Mouse (Mus musculus) intestine, embryonic 15.5 days (tissue): ENCODE data around the gene Secisbp2l. TPM values are rescaled to one million over a fixed set of nuclear protein-coding genes. Genes with fewer than 3 reads are reported as not detected.

Source experiments
- ATAC-seq: fragments of 200-750 bp; cut with Nextera tagmentation; 2 replicates; pipeline ENCODE4 v1.8.0; 2017; ENCODE audit warnings: moderate TSS enrichment, moderate library complexity
- H3K27ac ChIP-seq: fragments of 300-500 bp; sonication (generic); 2 replicates; pipeline ENCODE4 v1.5.1; 2015; ENCODE audit warnings: mild to moderate bottlenecking, inconsistent platforms
- H3K27me3 ChIP-seq: fragments of 300-500 bp; sonication (generic); replicated peaks from 2 replicates; pipeline ENCODE4 v1.6.1; 2015; ENCODE audit warnings: inconsistent platforms
- H3K36me3 ChIP-seq: fragments of 300-500 bp; sonication (generic); 2 replicates; pipeline ENCODE4 v1.6.1; 2015; ENCODE audit warnings: inconsistent platforms
- H3K4me1 ChIP-seq: fragments of 300-500 bp; sonication (generic); replicated peaks from 2 replicates; pipeline ENCODE4 v1.6.1; 2015; ENCODE audit warnings: inconsistent platforms
- H3K4me2 ChIP-seq: fragments of 300-500 bp; sonication (generic); replicated peaks from 2 replicates; pipeline ENCODE4 v1.6.1; 2015; ENCODE audit warnings: mild to moderate bottlenecking, inconsistent platforms
- H3K4me3 ChIP-seq: fragments of 300-500 bp; sonication (generic); replicated peaks from 2 replicates; pipeline ENCODE4 v1.5.1; 2015; ENCODE audit warnings: inconsistent platforms
- H3K9ac ChIP-seq: fragments of 300-500 bp; sonication (generic); 2 replicates; pipeline ENCODE4 v1.6.1; 2015; ENCODE audit warnings: inconsistent platforms
- H3K9me3 ChIP-seq: fragments of 300-500 bp; sonication (generic); 2 replicates; pipeline ENCODE4 v1.6.1; 2016; ENCODE audit warnings: inconsistent platforms
- WGBS: fragments of 180-500 bp; shearing (Covaris S2); methylation state at CpG from one replicate; pipeline ENCODE4 v1.1.7; 2015; 5-methylcytosine and 5-hydroxymethylcytosine counted together
- polyA plus RNA-seq: library from polyadenylated mRNA; unstranded; fragments of >200 nt; fragmentation: Nextera tagmentation; extraction: Ambion mirVana; gene quantifications from 2 replicates; pipeline ENCODE4 v1.2.1, GENCODE M21; 2015

Gene Secisbp2l
- polyA plus RNA-seq, 1 experiment from 2014 or later = 14.0 TPM

DNA sequence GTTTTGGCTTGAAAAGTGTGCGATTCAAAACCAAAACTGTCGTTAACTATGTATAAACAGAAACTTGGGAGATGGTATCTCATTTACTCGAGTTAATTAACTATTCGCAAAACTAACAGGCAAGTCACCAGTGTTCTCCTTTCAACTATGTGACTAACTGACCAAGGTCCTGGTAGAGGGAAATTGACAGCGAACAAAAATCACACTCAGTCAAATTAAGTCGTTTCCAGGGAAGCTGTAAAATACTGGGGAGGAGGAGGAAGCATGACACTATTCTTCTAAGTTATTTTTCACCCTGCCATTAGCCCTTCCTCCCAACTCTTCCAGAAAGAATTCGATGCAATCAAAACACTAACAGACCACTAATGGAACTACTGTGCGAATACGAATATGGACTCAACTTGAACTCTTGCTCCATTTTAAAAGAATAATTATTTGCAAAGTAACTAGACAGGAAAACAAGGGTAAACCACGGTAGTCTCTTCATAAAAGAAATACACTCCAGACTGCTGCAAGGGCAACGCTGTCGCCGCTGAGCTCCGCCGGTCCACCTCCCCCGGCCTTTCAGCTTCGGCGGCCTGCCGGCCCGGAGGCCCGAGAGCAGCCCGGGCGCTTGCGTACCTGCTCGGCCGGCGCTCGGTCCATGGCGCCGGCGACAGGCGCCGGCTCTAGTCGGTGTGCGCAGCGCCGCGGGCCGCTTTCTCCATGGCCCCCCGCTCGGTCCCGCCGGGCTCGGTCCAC lies 522 bp downstream of the Secisbp2l start:
- Histone ChIP-seq H3K4me1 (0 out of 2 replicates have a peak, but pooled peaks cover 3% of the 10 kb centered on the region), H3K9ac (peak overlapping the region; percentile 81), H3K4me2 (peak overlapping the region; percentile 73), H3K4me3 (peak overlapping the region; percentile 76), H3K9me3 (no peaks in the 10 kb centered on the region), H3K27me3 (no peaks in the 10 kb centered on the region), H3K27ac (peak overlapping the region; percentile 74), H3K36me3 (no peaks in the 10 kb centered on the region)
- WGBS = 2% methylated on average over 44 of the region's 44 CpGs
- ATAC-seq = peak; percentile 32

DNA sequence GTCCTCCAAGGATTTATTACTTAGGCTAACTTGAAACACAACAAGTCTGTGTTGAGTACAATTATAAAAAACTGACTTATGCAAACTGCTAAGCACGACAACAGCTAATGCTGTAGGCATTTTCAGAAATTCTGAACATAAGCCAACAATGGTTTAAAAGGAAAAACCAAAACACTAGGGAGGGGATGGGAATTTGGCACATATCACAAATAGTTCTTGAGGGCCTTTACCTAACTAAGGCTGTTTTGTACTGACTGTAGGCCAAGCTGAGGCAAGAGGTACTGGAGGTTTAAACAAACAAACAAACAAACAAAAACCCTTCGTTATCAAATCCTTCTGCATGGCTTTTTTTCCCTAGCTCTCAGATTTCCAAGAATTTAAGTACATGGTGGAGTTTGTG lies 1.7 kb downstream of the Secisbp2l start:
- Histone ChIP-seq H3K4me1 (0 out of 2 replicates have a peak, but pooled peaks cover 3% of the 10 kb centered on the region), H3K4me3 (no peak overlapping the region), H3K4me2 (peak overlapping the region; percentile 73), H3K36me3 (no peaks in the 10 kb centered on the region), H3K27ac (no peak overlapping the region), H3K9ac (no peak overlapping the region), H3K9me3 (no peaks in the 10 kb centered on the region), H3K27me3 (no peaks in the 10 kb centered on the region)
- WGBS = 61% methylated on average over 2 of the region's 2 CpGs
- ATAC-seq = no peak

DNA sequence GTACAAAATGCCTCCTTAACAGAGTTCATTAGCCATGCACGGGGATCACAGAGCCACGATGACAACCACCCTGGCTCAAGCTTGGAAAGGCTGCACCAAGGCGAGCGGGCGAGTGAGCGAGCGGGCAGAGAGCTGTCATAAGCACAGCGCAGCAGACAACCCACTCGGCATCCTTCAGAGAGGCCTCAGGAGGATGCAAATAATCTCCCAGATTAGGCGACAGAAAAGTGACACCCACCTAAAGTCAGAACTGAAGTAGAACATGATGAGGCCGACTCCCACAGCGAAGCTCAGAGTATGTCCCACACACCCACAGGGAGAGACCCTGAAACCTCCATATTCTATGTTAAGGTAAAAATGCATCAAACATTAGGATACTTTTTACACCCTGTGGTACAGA lies 4.3 kb downstream of the Secisbp2l start:
- H3K4me1 ChIP-seq = 0 out of 2 replicates have a peak, but pooled peaks cover 3% of the 10 kb centered on the region
- no peak overlapping the region for H3K9ac ChIP-seq
- H3K36me3 ChIP-seq = no peaks in the 10 kb centered on the region
- H3K4me3 ChIP-seq = no peak overlapping the region
- no peak overlapping the region for H3K4me2 ChIP-seq
- no peak for ATAC-seq
- 91% methylated on average over 12 of the region's 12 CpGs for WGBS
- no peak overlapping the region for H3K27ac ChIP-seq
- H3K27me3 ChIP-seq = no peaks in the 10 kb centered on the region
- no peaks in the 10 kb centered on the region for H3K9me3 ChIP-seq

DNA sequence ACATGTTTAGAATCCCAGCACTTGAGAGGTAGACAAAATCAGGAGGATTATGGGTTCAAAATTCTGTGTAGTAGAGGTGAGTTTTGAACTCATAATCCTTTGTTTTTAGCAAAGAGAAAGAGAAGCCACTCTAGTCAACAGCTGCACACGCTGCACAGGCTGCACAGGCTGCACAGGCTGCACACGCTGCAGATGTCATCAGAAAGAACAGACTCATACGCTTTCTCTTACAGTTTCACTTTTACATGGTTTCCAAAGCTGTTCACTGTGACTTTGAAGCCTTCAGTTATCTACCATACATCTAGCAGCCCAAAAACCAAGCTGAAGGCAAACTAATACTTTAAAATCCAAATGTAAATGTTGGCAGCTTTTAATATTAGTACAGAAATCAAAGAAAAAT lies 5.7 kb downstream of the Secisbp2l start:
- Histone ChIP-seq H3K36me3 (no peaks in the 10 kb centered on the region), H3K4me3 (no peak overlapping the region), H3K4me1 (0 out of 2 replicates have a peak, but pooled peaks cover 3% of the 10 kb centered on the region), H3K9me3 (no peaks in the 10 kb centered on the region), H3K9ac (no peak overlapping the region), H3K4me2 (no peak overlapping the region), H3K27ac (no peak overlapping the region), H3K27me3 (no peaks in the 10 kb centered on the region)
- WGBS = 90% methylated on average over 3 of the region's 3 CpGs
- no peak for ATAC-seq

DNA sequence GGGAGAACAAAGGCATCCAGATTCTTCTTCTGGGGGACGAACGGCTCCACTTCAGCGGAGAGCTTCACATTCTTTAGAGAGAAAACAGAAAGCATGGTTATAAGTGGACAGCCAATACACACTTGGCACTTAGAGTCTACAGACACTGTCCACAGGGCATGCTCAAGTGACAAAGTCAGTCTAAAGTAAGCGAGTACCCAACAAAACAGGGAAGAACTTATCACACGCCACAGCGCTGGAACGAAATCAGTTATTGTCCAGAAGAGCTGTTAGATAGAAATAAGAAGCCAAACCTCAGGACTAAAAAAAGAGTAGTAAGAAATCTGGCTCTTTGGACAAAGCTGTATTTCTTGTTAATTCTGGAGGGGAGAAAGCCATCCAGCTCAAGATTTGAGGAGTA lies 7.0 kb downstream of the Secisbp2l start:
- Histone ChIP-seq H3K4me1 (0 out of 2 replicates have a peak, but pooled peaks cover 3% of the 10 kb centered on the region), H3K4me2 (no peak overlapping the region), H3K4me3 (no peak overlapping the region), H3K36me3 (no peaks in the 10 kb centered on the region), H3K27me3 (no peaks in the 10 kb centered on the region), H3K9me3 (no peaks in the 10 kb centered on the region), H3K27ac (no peak overlapping the region), H3K9ac (no peak overlapping the region)
- no peak for ATAC-seq
- WGBS = 94% methylated on average over 7 of the region's 7 CpGs

DNA sequence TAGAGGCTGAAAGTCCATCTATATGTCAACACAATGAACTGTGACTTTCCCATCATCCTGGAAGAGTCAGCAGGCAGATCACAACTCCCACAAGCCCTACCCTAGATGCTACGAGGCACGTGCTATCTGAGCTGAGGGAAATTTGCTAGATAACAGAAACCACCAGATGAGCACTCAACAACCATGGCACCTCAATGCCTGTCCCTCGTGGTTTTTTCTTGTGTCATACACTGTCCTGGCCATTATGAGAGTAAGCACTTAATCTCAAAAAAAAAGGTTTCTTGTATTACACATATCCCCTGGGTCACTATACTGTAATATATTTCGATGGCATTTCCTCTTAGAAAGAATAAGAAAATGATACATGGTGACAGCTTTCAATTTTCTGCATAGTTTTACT lies 7.8 kb downstream of the Secisbp2l start:
- Histone ChIP-seq H3K4me2 (no peak overlapping the region), H3K27me3 (no peaks in the 10 kb centered on the region), H3K9ac (no peak overlapping the region), H3K36me3 (0 out of 2 replicates have a peak, but pooled peaks cover 3% of the 10 kb centered on the region), H3K4me1 (no peaks in the 10 kb centered on the region), H3K9me3 (no peaks in the 10 kb centered on the region), H3K4me3 (no peak overlapping the region), H3K27ac (no peak overlapping the region)
- WGBS = 85% methylated on average over 4 of the region's 4 CpGs
- ATAC-seq = no peak

DNA sequence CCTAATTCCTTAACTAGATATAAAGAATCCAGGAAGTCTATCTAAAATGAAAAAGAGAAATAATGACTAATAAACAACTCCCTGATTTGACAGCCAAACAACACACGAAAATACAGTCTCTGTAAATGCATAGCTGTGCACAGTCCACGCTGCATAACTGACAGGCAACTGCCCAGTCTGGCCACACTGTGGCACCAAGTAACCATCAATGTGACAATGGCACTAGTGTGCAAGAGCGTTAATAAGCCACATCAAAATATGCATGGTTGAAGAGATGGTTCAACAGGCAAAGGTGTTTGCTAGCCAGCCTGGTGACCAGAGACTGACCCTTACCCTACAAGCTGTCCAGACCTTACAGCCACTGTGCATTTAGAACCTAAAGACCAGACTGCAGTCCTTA lies 17.6 kb downstream of the Secisbp2l start:
- Histone ChIP-seq H3K27me3 (no peaks in the 10 kb centered on the region), H3K4me1 (no peaks in the 10 kb centered on the region), H3K4me2 (no peak overlapping the region), H3K27ac (no peak overlapping the region), H3K9ac (no peak overlapping the region), H3K36me3 (peaks cover 11% of the 10 kb centered on the region), H3K4me3 (no peak overlapping the region), H3K9me3 (no peaks in the 10 kb centered on the region)
- no peak for ATAC-seq
- WGBS = 87% methylated on average over 3 of the region's 3 CpGs

DNA sequence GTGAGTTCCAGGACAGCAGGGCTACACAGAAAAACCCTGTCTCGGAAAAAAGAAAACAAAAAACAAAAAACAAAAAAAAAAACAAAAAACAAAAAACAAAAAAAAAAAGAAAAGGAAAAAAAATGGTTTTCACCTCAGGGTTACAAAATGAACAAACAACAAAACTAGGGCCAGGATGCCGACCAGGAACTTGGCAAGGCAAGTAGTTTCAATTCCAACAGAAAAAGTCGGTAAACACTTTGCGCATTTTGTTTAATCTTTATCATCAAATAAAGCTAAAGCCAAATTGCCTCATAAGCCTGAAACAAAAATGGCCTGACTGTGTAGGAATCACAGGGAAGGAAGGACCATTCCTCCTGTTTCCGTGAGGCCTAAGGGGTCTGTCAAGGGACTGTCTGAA lies 18.1 kb downstream of the Secisbp2l start:
- Histone ChIP-seq H3K9ac (no peak overlapping the region), H3K4me1 (no peaks in the 10 kb centered on the region), H3K27me3 (no peaks in the 10 kb centered on the region), H3K27ac (no peak overlapping the region), H3K9me3 (no peaks in the 10 kb centered on the region), H3K4me2 (no peak overlapping the region), H3K4me3 (no peak overlapping the region), H3K36me3 (peaks cover 12% of the 10 kb centered on the region)
- no peak for ATAC-seq
- WGBS = 88% methylated on average over 5 of the region's 5 CpGs

DNA sequence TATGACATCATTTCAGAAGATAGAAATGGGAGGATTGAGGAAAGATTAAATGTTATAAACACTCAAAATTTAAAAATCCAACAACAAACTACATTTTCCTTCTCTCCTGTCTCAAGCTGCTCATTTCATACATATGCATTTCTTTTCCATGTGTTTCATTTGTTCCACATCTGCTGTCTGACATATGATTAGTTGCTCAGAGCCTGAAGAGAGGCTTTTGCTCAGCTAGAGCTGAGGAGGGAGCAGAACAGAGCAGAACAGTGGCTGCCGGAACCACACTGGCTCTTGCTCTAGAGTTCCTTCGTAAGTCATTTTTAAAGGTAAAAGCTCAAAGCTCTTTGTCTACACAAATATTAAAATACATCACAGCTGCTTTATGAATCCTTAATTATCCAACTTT lies 33.3 kb downstream of the Secisbp2l start:
- no peak overlapping the region for H3K9ac ChIP-seq

DNA sequence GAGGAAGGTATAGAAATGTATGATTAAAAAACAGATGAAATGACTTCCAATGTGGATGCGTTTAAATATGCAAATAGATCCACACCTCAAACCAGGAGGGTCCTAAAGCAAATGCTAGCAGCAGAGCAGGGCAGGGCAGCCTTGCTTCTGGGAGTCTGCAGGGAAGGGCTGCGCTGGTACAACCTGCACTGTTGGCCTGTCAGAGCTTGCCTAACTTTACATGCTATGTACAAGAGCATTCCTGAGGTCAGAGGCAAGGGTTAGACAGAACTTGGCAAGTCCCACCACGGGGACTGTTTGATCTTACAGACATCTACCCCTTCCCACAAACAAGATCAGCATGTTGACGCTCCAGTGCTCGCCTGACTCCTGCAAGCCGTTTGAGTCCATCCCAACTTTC lies 43.3 kb downstream of the Secisbp2l start:
- no peak overlapping the region for H3K4me3 ChIP-seq
- 85% methylated on average over 6 of the region's 6 CpGs for WGBS
- no peak overlapping the region for H3K4me2 ChIP-seq
- no peak overlapping the region for H3K27ac ChIP-seq
- H3K27me3 ChIP-seq = no peaks in the 10 kb centered on the region
- peaks cover 19% of the 10 kb centered on the region for H3K36me3 ChIP-seq
- ATAC-seq = no peak
- no peaks in the 10 kb centered on the region for H3K9me3 ChIP-seq
- H3K9ac ChIP-seq = no peak overlapping the region
- H3K4me1 ChIP-seq = no peaks in the 10 kb centered on the region

More for the DNA sequence above, 33.3 kb downstream of the Secisbp2l start:
- Histone ChIP-seq H3K9me3 (no peaks in the 10 kb centered on the region), H3K27ac (no peak overlapping the region), H3K27me3 (no peaks in the 10 kb centered on the region), H3K4me1 (no peaks in the 10 kb centered on the region), H3K4me3 (no peak overlapping the region), H3K4me2 (no peak overlapping the region), H3K36me3 (peaks cover 28% of the 10 kb centered on the region)
- 88% methylated on average over 2 of the region's 2 CpGs for WGBS
- no peak for ATAC-seq

DNA sequence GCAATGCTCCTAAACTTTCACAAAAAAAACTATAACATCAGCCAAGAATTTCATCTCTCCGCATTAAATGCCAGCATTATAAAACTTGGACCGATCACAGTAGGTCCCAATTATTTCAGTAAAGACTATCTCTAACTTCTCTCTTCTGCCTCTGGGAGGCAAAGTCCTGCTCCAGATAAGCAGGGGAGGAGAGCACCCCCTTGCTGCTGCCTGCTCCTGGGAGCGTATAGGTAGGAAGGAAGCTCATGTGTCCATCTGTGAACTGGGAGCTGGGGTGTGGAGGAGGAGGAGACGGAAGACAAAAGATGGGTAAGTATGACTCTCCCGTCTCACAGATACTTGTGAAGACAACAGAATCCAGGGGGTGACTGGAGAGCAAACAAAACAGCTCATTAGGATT lies 44.0 kb downstream of the Secisbp2l start:
- no peak overlapping the region for H3K27ac ChIP-seq
- H3K4me1 ChIP-seq = no peaks in the 10 kb centered on the region
- WGBS = 74% methylated on average over 5 of the region's 5 CpGs
- H3K4me3 ChIP-seq = no peak overlapping the region
- no peak overlapping the region for H3K4me2 ChIP-seq
- H3K36me3 ChIP-seq = peaks cover 17% of the 10 kb centered on the region
- H3K27me3 ChIP-seq = no peaks in the 10 kb centered on the region
- no peak for ATAC-seq
- H3K9ac ChIP-seq = no peak overlapping the region
- no peaks in the 10 kb centered on the region for H3K9me3 ChIP-seq

DNA sequence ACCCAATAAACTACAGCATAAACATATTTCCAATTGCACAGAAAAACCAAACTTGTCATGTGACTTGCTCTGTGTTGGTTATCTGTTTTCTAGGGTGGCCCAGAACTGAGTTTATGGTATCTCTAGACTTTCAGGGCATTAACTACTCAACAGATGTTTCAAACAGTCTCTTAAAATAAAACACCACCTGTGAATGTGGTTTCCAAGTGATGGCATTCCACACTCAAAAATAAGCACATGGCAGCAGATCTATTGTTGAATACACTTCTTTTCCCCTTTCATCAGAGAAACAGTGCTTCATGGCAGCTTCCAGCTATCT lies 46.7 kb downstream of the Secisbp2l start:
- Histone ChIP-seq H3K9ac (no peak overlapping the region), H3K4me3 (no peak overlapping the region), H3K4me1 (0 out of 2 replicates have a peak, but pooled peaks cover 5% of the 10 kb centered on the region), H3K27me3 (0 out of 2 replicates have a peak, but pooled peaks cover 2% of the 10 kb centered on the region), H3K27ac (no peak overlapping the region), H3K36me3 (peaks cover 9% of the 10 kb centered on the region; the same call in 1 of the 2 replicates), H3K9me3 (no peaks in the 10 kb centered on the region), H3K4me2 (no peak overlapping the region)
- no peak for ATAC-seq
